Mouse (Mus musculus): ENCODE measurements around the gene Copa. TPM values are rescaled to one million over a fixed set of nuclear protein-coding genes. Genes with fewer than 3 reads are reported as not detected.

Gene Copa
- 170 and 179 TPM in 2 replicates for polyA plus RNA-seq (2015; fragmentation: Nextera tagmentation; extraction: Ambion mirVana)

- peak within 1 kb of the TSS; percentile 89 for H3K4me2 ChIP-seq (ENCODE audit: low read depth, low read length)
- under 1% methylated on average over 40 of the region's 40 CpGs for WGBS
- H3K27ac ChIP-seq (ENCODE audit: low read length): peak within 1 kb of the TSS; percentile 84
- peak within 1 kb of the TSS; percentile 70 for H3K4me3 ChIP-seq (ENCODE audit: low read length)
- H3K4me1 ChIP-seq (ENCODE audit: control insufficient read depth, insufficient read depth, low read length): peaks cover 19% of the 10 kb centered on the region
- peaks cover 13% of the 10 kb centered on the region for H3K36me3 ChIP-seq (ENCODE audit: control insufficient read depth, insufficient read depth)
- H3K9ac ChIP-seq (ENCODE audit: low read length): peak within 1 kb of the TSS; percentile 80
- peak; percentile 98 for ATAC-seq (replicated peaks; ENCODE audit: extremely low read depth, insufficient read depth, low FRiP score)
- no peaks in the 10 kb centered on the region for H3K27me3 ChIP-seq (ENCODE audit: control insufficient read depth, insufficient read depth, low read length)
- no peaks in the 10 kb centered on the region for H3K9me3 ChIP-seq (replicated peaks; ENCODE audit: control insufficient read depth, low read length)
Observed at GRCm38 (mm10) chr1:172082101-172082898, at the start of gene Copa, which contains the start of gene Ncstn. Gene Copa, plus strand, starts transcription at chr1:172082529. Gene Ncstn, minus strand, starts transcription at chr1:172082795.

- 65% methylated on average over 8 of the region's 8 CpGs for WGBS
- no peak overlapping the region for H3K4me3 ChIP-seq (ENCODE audit: low read length)
- H3K27me3 ChIP-seq (ENCODE audit: control insufficient read depth, insufficient read depth, low read length): peaks cover 9% of the 10 kb centered on the region; the same call in 1 of the 2 replicates
- no peak for ATAC-seq (replicated peaks; ENCODE audit: extremely low read depth, insufficient read depth, low FRiP score)
- peaks cover 5% of the 10 kb centered on the region; the same call in 1 of the 2 replicates for H3K4me1 ChIP-seq (ENCODE audit: control insufficient read depth, insufficient read depth, low read length)
- H3K27ac ChIP-seq (ENCODE audit: low read length): no peak overlapping the region
- H3K9me3 ChIP-seq (replicated peaks; ENCODE audit: control insufficient read depth, low read length): no peaks in the 10 kb centered on the region
- H3K36me3 ChIP-seq (ENCODE audit: control insufficient read depth, insufficient read depth): no peaks in the 10 kb centered on the region
- H3K9ac ChIP-seq (ENCODE audit: low read length): no peak overlapping the region
- H3K4me2 ChIP-seq (ENCODE audit: low read depth, low read length): no peak overlapping the region
Observed at GRCm38 (mm10) chr1:172046410-172046809, 35.9 kb upstream of the Copa start.

GRCm38 (mm10) chr1:172046938-172047337 is 35.4 kb upstream of the Copa start:
- Histone ChIP-seq H3K9ac (ENCODE audit: low read length) (no peak overlapping the region), H3K36me3 (ENCODE audit: control insufficient read depth, insufficient read depth) (no peaks in the 10 kb centered on the region), H3K4me3 (ENCODE audit: low read length) (no peak overlapping the region), H3K27me3 (ENCODE audit: control insufficient read depth, insufficient read depth, low read length) (peaks cover 14% of the 10 kb centered on the region), H3K4me1 (ENCODE audit: control insufficient read depth, insufficient read depth, low read length) (peaks cover 5% of the 10 kb centered on the region; the same call in 1 of the 2 replicates), H3K27ac (ENCODE audit: low read length) (no peak overlapping the region), H3K4me2 (ENCODE audit: low read depth, low read length) (peak overlapping the region; percentile 42; the same call in 1 of the 2 replicates), H3K9me3 (replicated peaks; ENCODE audit: control insufficient read depth, low read length) (no peaks in the 10 kb centered on the region)
- 17% methylated on average over 5 of the region's 5 CpGs for WGBS
- ATAC-seq (replicated peaks; ENCODE audit: extremely low read depth, insufficient read depth, low FRiP score): no peak

- H3K27me3 ChIP-seq (ENCODE audit: control insufficient read depth, insufficient read depth, low read length): peaks cover 24% of the 10 kb centered on the region
- H3K36me3 ChIP-seq (ENCODE audit: control insufficient read depth, insufficient read depth): no peaks in the 10 kb centered on the region
- peak overlapping the region; percentile 31 for H3K4me3 ChIP-seq (ENCODE audit: low read length)
- 29% methylated on average over 6 of the region's 6 CpGs for WGBS
- peak overlapping the region; percentile 45; the same call in 1 of the 2 replicates for H3K4me2 ChIP-seq (ENCODE audit: low read depth, low read length)
- H3K9ac ChIP-seq (ENCODE audit: low read length): peak overlapping the region; percentile 44
- peaks cover 5% of the 10 kb centered on the region; the same call in 1 of the 2 replicates for H3K4me1 ChIP-seq (ENCODE audit: control insufficient read depth, insufficient read depth, low read length)
- ATAC-seq (replicated peaks; ENCODE audit: extremely low read depth, insufficient read depth, low FRiP score): no peak
- no peaks in the 10 kb centered on the region for H3K9me3 ChIP-seq (replicated peaks; ENCODE audit: control insufficient read depth, low read length)
- no peak overlapping the region for H3K27ac ChIP-seq (ENCODE audit: low read length)
Observed at GRCm38 (mm10) chr1:172048241-172048734, 34.0 kb upstream of the Copa start.

- Histone ChIP-seq H3K27ac (ENCODE audit: low read length) (no peak overlapping the region), H3K4me2 (ENCODE audit: low read depth, low read length) (no peak overlapping the region), H3K27me3 (ENCODE audit: control insufficient read depth, insufficient read depth, low read length) (peaks cover 28% of the 10 kb centered on the region), H3K36me3 (ENCODE audit: control insufficient read depth, insufficient read depth) (no peaks in the 10 kb centered on the region), H3K4me1 (ENCODE audit: control insufficient read depth, insufficient read depth, low read length) (peaks cover 9% of the 10 kb centered on the region; the same call in 1 of the 2 replicates), H3K9ac (ENCODE audit: low read length) (no peak overlapping the region), H3K4me3 (ENCODE audit: low read length) (no peak overlapping the region), H3K9me3 (replicated peaks; ENCODE audit: control insufficient read depth, low read length) (no peaks in the 10 kb centered on the region)
- 34% methylated on average over 13 of the region's 13 CpGs for WGBS
- ATAC-seq (replicated peaks; ENCODE audit: extremely low read depth, insufficient read depth, low FRiP score): no peak
Observed at GRCm38 (mm10) chr1:172049131-172049782, 33.1 kb upstream of the Copa start.

- H3K27ac ChIP-seq (ENCODE audit: low read length): no peak overlapping the region
- H3K4me3 ChIP-seq (ENCODE audit: low read length): no peak overlapping the region
- peak overlapping the region; percentile 3; the same call in 1 of the 2 replicates for H3K4me2 ChIP-seq (ENCODE audit: low read depth, low read length)
- 14% methylated on average over 10 of the region's 10 CpGs for WGBS
- H3K9me3 ChIP-seq (replicated peaks; ENCODE audit: control insufficient read depth, low read length): no peaks in the 10 kb centered on the region
- H3K36me3 ChIP-seq (ENCODE audit: control insufficient read depth, insufficient read depth): no peaks in the 10 kb centered on the region
- peaks cover 3% of the 10 kb centered on the region; the same call in 1 of the 2 replicates for H3K4me1 ChIP-seq (ENCODE audit: control insufficient read depth, insufficient read depth, low read length)
- no peak for ATAC-seq (replicated peaks; ENCODE audit: extremely low read depth, insufficient read depth, low FRiP score)
- no peak overlapping the region for H3K9ac ChIP-seq (ENCODE audit: low read length)
- peaks cover 44% of the 10 kb centered on the region for H3K27me3 ChIP-seq (ENCODE audit: control insufficient read depth, insufficient read depth, low read length)
Observed at GRCm38 (mm10) chr1:172052766-172053279, 29.5 kb upstream of the Copa start.

GRCm38 (mm10) chr1:172053541-172054440 is 28.5 kb upstream of the Copa start:
- Histone ChIP-seq H3K9ac (ENCODE audit: low read length) (peak overlapping the region; percentile 30), H3K9me3 (replicated peaks; ENCODE audit: control insufficient read depth, low read length) (no peaks in the 10 kb centered on the region), H3K4me3 (ENCODE audit: low read length) (peak overlapping the region; percentile 32), H3K4me1 (ENCODE audit: control insufficient read depth, insufficient read depth, low read length) (peaks cover 3% of the 10 kb centered on the region; the same call in 1 of the 2 replicates), H3K27me3 (ENCODE audit: control insufficient read depth, insufficient read depth, low read length) (peaks cover 44% of the 10 kb centered on the region), H3K27ac (ENCODE audit: low read length) (no peak overlapping the region), H3K36me3 (ENCODE audit: control insufficient read depth, insufficient read depth) (no peaks in the 10 kb centered on the region), H3K4me2 (ENCODE audit: low read depth, low read length) (peak overlapping the region; percentile 57)
- no peak for ATAC-seq (replicated peaks; ENCODE audit: extremely low read depth, insufficient read depth, low FRiP score)
- 4% methylated on average over 42 of the region's 42 CpGs for WGBS

- H3K4me3 ChIP-seq (ENCODE audit: low read length): no peak overlapping the region
- H3K36me3 ChIP-seq (ENCODE audit: control insufficient read depth, insufficient read depth): no peaks in the 10 kb centered on the region
- no peak overlapping the region for H3K4me2 ChIP-seq (ENCODE audit: low read depth, low read length)
- no peak overlapping the region for H3K27ac ChIP-seq (ENCODE audit: low read length)
- no peak for ATAC-seq (replicated peaks; ENCODE audit: extremely low read depth, insufficient read depth, low FRiP score)
- H3K27me3 ChIP-seq (ENCODE audit: control insufficient read depth, insufficient read depth, low read length): peaks cover 40% of the 10 kb centered on the region
- no peak overlapping the region for H3K9ac ChIP-seq (ENCODE audit: low read length)
- WGBS: 64% methylated on average over 4 of the region's 4 CpGs
- no peaks in the 10 kb centered on the region for H3K9me3 ChIP-seq (replicated peaks; ENCODE audit: control insufficient read depth, low read length)
- peaks cover 3% of the 10 kb centered on the region; the same call in 1 of the 2 replicates for H3K4me1 ChIP-seq (ENCODE audit: control insufficient read depth, insufficient read depth, low read length)
Observed at GRCm38 (mm10) chr1:172056251-172056650, 26.1 kb upstream of the Copa start.
